Mouse (Mus musculus) kidney, embryonic 16.5 days (tissue): ENCODE measurements around the gene Alpk1. TPM values are rescaled to one million over a fixed set of nuclear protein-coding genes. Genes with fewer than 3 reads are reported as not detected.

Source experiments
- ATAC-seq: fragments of 200-750 bp; cut with Nextera tagmentation; 2 replicates; pipeline ENCODE4 v1.8.0; 2017; ENCODE audit warnings: moderate TSS enrichment; ENCODE audit not compliant: low FRiP score, low TSS enrichment
- H3K27ac ChIP-seq: fragments of 300-500 bp; sonication (generic); 2 replicates; pipeline ENCODE4 v1.5.1; 2014; ENCODE audit warnings: low read length
- H3K27me3 ChIP-seq: fragments of 300-500 bp; sonication (generic); 2 replicates; pipeline ENCODE4 v1.6.1; 2014; ENCODE audit warnings: low read length, control low read depth, mixed read lengths; ENCODE audit not compliant: insufficient read depth
- H3K36me3 ChIP-seq: fragments of 300-500 bp; sonication (generic); 2 replicates; pipeline ENCODE4 v1.6.1; 2014; ENCODE audit warnings: low read length, control low read depth, mixed read lengths; ENCODE audit not compliant: insufficient read depth
- H3K4me1 ChIP-seq: fragments of 300-500 bp; sonication (generic); 2 replicates; pipeline ENCODE4 v1.6.1; 2014; ENCODE audit warnings: low read length, control low read depth, mixed read lengths; ENCODE audit not compliant: insufficient read depth
- H3K4me2 ChIP-seq: fragments of 300-500 bp; sonication (generic); replicated peaks from 2 replicates; pipeline ENCODE4 v1.6.1; 2014; ENCODE audit warnings: low read depth, low read length
- H3K4me3 ChIP-seq: fragments of 300-500 bp; sonication (generic); 2 replicates; pipeline ENCODE4 v1.5.1; 2014; ENCODE audit warnings: mild to moderate bottlenecking, low read length
- H3K9ac ChIP-seq: fragments of 300-500 bp; sonication (generic); replicated peaks from 2 replicates; pipeline ENCODE4 v1.6.1; 2014; ENCODE audit warnings: low read length
- H3K9me3 ChIP-seq: fragments of 300-500 bp; sonication (generic); 2 replicates; pipeline ENCODE4 v1.6.1; 2016; ENCODE audit warnings: low read length, control low read depth
- WGBS: fragments of 180-500 bp; shearing (Covaris S2); extraction: QIAGEN DNeasy Blood & Tissue Kit; methylation state at CpG from one replicate; pipeline ENCODE4 v1.1.7; 2014; 5-methylcytosine and 5-hydroxymethylcytosine counted together
- polyA plus RNA-seq: library from polyadenylated mRNA; unstranded; fragments of >200 nt; fragmentation: Nextera tagmentation; extraction: Ambion mirVana; gene quantifications from 2 replicates; pipeline ENCODE4 v1.2.1, GENCODE M21; 2015

Gene Alpk1
- polyA plus RNA-seq, 1 experiment from 2014 or later = 1.2 TPM

DNA sequence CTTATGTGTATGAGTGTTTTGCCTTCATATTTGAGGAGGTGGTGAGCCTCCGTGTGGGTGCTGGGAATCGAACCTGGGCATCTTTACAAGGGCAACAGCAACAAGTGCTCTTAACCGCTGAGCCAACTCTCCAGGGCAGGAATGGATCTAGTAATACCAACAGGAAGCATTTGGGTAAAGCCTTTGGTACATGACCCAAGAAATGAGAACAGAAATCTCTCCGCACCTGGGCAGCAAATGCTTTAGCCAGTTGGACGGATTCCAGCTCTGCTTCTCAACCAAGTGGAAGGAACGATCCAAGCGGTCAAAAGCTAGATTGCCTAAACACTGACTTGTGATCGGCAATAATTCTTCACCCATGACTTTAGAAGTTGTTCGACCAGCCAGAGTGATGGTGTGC lies 594 bp upstream of the Alpk1 start:
- no peak for ATAC-seq
- no peaks in the 10 kb centered on the region for H3K27me3 ChIP-seq
- no peak overlapping the region for H3K4me3 ChIP-seq
- no peaks in the 10 kb centered on the region for H3K36me3 ChIP-seq
- H3K9ac ChIP-seq = no peak overlapping the region
- no peaks in the 10 kb centered on the region for H3K4me1 ChIP-seq
- WGBS = 80% methylated on average over 9 of the region's 9 CpGs
- no peak overlapping the region for H3K4me2 ChIP-seq
- H3K27ac ChIP-seq = no peak overlapping the region
- H3K9me3 ChIP-seq = no peaks in the 10 kb centered on the region

DNA sequence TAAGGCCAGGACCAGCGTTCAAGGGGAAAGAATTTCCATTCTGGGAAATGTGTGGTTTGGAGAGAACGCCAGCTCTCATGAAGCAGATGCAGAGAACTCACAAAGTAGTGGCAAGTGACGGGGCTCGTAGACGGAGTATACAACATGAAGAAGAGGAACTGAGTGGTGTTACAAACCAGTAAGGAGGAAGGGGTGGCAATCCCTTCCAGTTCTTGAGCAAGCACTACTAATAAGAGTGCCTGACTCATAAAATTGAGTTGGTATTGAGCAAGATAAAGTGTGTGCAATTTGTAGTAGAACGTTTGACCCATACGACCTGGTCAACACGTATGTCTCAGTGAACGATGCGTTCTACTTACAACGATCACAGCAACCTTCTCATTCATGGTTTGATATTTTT lies 11.2 kb downstream of the Alpk1 start:
- no peaks in the 10 kb centered on the region for H3K4me1 ChIP-seq
- no peak overlapping the region for H3K4me3 ChIP-seq
- no peak for ATAC-seq
- H3K9me3 ChIP-seq = no peaks in the 10 kb centered on the region
- H3K36me3 ChIP-seq = no peaks in the 10 kb centered on the region
- H3K27ac ChIP-seq = no peak overlapping the region
- no peaks in the 10 kb centered on the region for H3K27me3 ChIP-seq
- WGBS = 84% methylated on average over 11 of the region's 11 CpGs
- no peak overlapping the region for H3K4me2 ChIP-seq
- H3K9ac ChIP-seq = no peak overlapping the region

DNA sequence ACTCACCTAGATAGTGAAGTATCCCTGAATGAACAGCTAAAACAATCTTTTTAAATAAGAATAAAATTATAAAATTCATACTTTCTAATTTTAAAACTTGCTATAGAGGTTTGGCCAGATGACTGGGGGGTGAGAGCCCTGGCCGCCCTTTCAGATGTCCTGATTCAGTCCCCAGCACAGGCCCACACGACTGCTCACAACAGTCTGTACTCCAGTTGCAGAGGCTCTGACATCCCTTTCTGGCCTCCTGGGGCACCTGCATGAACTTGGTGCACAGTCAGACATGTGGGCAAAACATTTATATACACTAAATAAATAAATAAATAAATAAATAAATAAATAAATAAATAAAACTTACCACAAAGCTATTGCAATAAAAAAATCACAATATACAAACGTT lies 14.4 kb downstream of the Alpk1 start:
- H3K36me3 ChIP-seq = no peaks in the 10 kb centered on the region

DNA sequence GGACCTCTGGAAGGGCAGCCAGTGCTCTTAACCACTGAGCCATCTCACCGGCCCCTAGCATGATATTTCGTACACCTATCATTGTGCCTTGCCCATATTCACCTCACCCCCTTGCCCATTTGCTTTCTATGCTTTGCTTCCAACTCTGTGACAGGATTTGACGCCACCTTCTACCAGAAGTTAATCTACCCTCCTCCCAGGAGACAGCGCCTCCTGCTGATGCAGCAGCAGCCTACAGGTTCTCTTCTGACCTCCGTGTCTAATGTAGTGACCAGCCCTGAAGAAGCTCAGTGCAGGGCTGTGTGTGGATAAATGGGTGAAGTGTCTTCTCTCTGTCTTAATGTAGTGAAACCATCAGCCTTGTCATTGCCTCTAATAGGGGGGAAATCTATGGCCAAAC lies 15.8 kb downstream of the Alpk1 start:
- Histone ChIP-seq H3K36me3 (no peaks in the 10 kb centered on the region), H3K4me1 (no peaks in the 10 kb centered on the region), H3K27me3 (peaks cover 7% of the 10 kb centered on the region), H3K4me2 (no peak overlapping the region), H3K27ac (no peak overlapping the region), H3K9me3 (no peaks in the 10 kb centered on the region), H3K4me3 (no peak overlapping the region), H3K9ac (no peak overlapping the region)
- ATAC-seq = no peak
- WGBS = 63% methylated on average over 5 of the region's 5 CpGs

More for the DNA sequence above, 14.4 kb downstream of the Alpk1 start:
- H3K9me3 ChIP-seq = no peaks in the 10 kb centered on the region
- WGBS = 72% methylated on average over 3 of the region's 3 CpGs
- H3K4me2 ChIP-seq = no peak overlapping the region
- H3K27ac ChIP-seq = no peak overlapping the region
- ATAC-seq = no peak
- H3K4me1 ChIP-seq = no peaks in the 10 kb centered on the region
- H3K9ac ChIP-seq = no peak overlapping the region
- no peak overlapping the region for H3K4me3 ChIP-seq
- no peaks in the 10 kb centered on the region for H3K27me3 ChIP-seq

DNA sequence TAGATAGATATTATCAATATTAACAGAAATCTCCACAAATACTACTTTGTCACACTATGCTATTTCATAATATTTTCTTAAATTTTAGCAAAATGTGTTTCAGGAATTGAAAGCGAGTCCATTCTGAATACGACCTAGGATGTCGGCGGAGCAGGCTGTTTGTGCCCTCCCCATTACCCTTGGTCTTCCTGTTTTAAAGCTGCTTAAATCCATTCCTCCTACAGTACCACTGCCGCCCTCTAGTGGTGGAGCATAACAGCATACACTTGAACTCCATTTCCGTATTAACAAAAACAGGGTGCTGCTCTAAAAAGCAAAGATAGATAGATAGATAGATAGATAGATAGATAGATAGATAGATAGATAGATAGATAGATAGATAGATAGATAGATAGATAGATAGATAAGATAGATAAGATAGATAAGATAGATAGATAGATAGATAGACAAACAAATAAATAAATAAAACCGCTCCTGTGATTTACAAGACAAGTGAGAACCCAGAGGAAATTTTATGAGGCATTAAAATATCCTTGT lies 17.2 kb downstream of the Alpk1 start:
- Histone ChIP-seq H3K4me2 (no peak overlapping the region), H3K36me3 (no peaks in the 10 kb centered on the region), H3K9ac (no peak overlapping the region), H3K27ac (no peak overlapping the region), H3K9me3 (no peaks in the 10 kb centered on the region), H3K4me3 (no peak overlapping the region), H3K27me3 (peaks cover 18% of the 10 kb centered on the region), H3K4me1 (no peaks in the 10 kb centered on the region)
- WGBS = 23% methylated on average over 7 of the region's 7 CpGs
- ATAC-seq = no peak

DNA sequence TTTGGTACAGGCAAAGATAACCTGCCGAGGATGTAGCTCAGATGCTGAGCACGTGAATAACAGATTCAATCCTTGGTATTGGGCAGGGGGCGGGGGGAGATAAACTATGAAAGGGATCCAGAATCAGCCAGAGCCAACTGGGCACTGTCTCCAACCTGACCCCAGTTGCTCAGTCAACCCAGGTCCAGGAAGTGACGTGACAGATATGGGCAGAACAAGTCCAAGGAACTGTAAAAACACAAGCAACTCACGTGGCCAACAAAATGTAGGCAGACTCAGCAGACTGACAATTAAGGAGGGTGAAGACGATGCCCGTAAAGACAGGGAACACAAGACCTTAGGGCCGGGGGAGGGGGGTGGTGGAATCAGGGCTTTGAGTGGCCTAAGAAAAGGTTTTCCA lies 17.9 kb downstream of the Alpk1 start:
- H3K9me3 ChIP-seq = no peaks in the 10 kb centered on the region
- no peaks in the 10 kb centered on the region for H3K36me3 ChIP-seq
- no peaks in the 10 kb centered on the region for H3K4me1 ChIP-seq
- H3K27me3 ChIP-seq = peaks cover 19% of the 10 kb centered on the region
- no peak overlapping the region for H3K4me2 ChIP-seq
- H3K4me3 ChIP-seq = no peak overlapping the region
- no peak overlapping the region for H3K27ac ChIP-seq
- ATAC-seq = no peak
- 51% methylated on average over 8 of the region's 8 CpGs for WGBS
- H3K9ac ChIP-seq = no peak overlapping the region

DNA sequence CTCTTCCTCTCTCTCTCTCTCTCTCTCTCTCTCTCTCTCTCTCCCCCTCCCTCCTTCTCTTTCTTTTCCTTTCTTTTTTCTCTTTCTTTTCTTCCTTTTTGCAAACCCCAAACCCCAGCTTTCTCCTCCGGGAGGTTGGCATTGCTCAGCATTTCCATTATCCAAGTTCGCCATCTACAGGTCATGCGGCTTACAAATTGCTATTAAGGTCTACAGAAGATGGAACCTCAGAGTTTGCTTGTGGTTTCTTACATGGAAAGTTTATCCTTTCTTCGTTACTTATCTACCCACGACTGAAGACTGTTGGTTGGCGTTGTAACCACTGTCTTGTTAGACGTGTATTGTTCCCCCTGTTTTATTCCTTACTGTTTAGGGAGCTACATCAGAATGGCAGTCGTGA lies 21.1 kb downstream of the Alpk1 start:
- no peak overlapping the region for H3K9ac ChIP-seq
- no peak overlapping the region for H3K4me2 ChIP-seq
- no peaks in the 10 kb centered on the region for H3K9me3 ChIP-seq
- H3K36me3 ChIP-seq = no peaks in the 10 kb centered on the region
- WGBS = 18% methylated on average over 8 of the region's 8 CpGs
- H3K4me1 ChIP-seq = no peaks in the 10 kb centered on the region
- ATAC-seq = no peak
- peaks cover 36% of the 10 kb centered on the region for H3K27me3 ChIP-seq
- H3K4me3 ChIP-seq = no peak overlapping the region
- no peak overlapping the region for H3K27ac ChIP-seq

DNA sequence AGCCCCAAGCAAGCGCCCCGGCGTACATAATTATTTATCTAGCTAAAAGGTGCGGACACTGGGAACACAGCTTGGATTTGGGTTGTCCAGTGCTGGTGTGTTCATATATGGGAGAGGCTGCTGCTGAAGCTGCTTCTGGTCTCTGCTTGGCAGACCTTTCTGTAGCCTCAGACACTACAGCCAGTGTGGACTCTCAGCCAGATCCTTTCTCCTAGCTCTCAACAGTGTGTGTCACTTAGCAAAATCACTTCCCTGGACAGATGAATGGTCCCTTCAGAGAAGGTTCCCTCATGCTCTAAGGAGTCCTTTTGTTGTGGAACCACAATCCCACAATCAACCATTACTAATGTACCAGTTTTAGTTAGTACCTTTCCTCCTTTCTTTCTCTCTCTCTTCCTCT lies 21.5 kb downstream of the Alpk1 start:
- no peaks in the 10 kb centered on the region for H3K4me1 ChIP-seq
- H3K4me2 ChIP-seq = no peak overlapping the region
- H3K36me3 ChIP-seq = no peaks in the 10 kb centered on the region
- no peak overlapping the region for H3K4me3 ChIP-seq
- H3K27me3 ChIP-seq = peaks cover 40% of the 10 kb centered on the region
- H3K9me3 ChIP-seq = no peaks in the 10 kb centered on the region
- no peak overlapping the region for H3K9ac ChIP-seq
- whole genome bisulfite sequencing = 61% methylated on average over 4 of the region's 4 CpGs
- no peak for ATAC-seq
- no peak overlapping the region for H3K27ac ChIP-seq

DNA sequence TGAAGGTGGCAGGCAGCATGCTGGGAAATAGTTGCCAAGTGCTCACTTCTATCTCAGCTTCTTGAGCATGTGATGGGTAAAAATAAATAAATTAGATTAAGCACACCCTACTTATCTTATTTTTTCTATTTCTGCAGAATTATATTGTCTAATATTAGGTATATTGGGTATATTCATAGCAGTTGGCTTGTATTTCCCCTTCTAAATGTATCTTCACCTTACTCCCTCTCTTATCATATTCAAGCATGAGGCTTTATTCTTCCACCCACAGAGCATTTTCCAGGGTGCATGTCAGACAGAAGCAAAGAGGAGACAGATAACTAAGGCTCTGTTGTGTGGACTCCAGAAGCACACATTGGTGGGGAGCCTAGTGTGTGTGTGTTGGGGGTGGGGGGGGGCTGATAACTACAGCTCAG lies 22.4 kb downstream of the Alpk1 start:
- H3K4me3 ChIP-seq = no peak overlapping the region
- peaks cover 41% of the 10 kb centered on the region for H3K27me3 ChIP-seq
- no peaks in the 10 kb centered on the region for H3K36me3 ChIP-seq
- no peak overlapping the region for H3K27ac ChIP-seq
- no peaks in the 10 kb centered on the region for H3K9me3 ChIP-seq
- ATAC-seq = no peak
- no peaks in the 10 kb centered on the region for H3K4me1 ChIP-seq
- H3K9ac ChIP-seq = no peak overlapping the region
- no peak overlapping the region for H3K4me2 ChIP-seq

DNA sequence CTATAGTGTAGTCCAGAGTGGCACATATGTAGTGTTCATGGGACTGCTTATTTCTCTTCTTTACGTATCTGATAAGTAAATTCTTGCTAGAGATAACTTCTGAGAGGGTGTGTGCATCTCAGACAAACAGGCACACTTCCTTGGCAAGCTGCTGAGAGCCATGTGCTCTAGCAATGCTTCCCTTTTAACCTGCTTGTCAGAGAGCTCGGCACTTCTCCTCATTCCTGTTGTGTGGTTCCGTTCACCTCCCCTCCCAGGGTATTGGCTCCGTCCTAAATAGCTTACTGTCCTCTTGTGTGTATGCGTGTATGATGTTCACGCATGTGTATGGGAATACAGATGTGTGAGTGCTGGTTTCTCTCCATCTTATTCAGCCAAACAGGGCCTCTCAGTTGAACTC lies 23.9 kb downstream of the Alpk1 start:
- H3K4me2 ChIP-seq = no peak overlapping the region
- H3K27me3 ChIP-seq = peaks cover 41% of the 10 kb centered on the region
- H3K9ac ChIP-seq = no peak overlapping the region
- no peak overlapping the region for H3K27ac ChIP-seq
- 85% methylated on average over 6 of the region's 6 CpGs for WGBS
- H3K36me3 ChIP-seq = no peaks in the 10 kb centered on the region
- H3K4me1 ChIP-seq = no peaks in the 10 kb centered on the region
- H3K4me3 ChIP-seq = no peak overlapping the region
- no peaks in the 10 kb centered on the region for H3K9me3 ChIP-seq
- ATAC-seq = no peak
